Mouse (Mus musculus): Measurements from ENCODE around the gene Snap91. TPM values are rescaled to one million over a fixed set of nuclear protein-coding genes. Genes with fewer than 3 reads are reported as not detected.

Gene Snap91
- total and polyA plus RNA-seq, 2 experiments from 2014 or later, result 151 to 192 TPM

- Histone ChIP-seq H3K4me3 (ENCODE audit: low read length) (no peak overlapping the region), H3K9me3 (ENCODE audit: low read length) (no peaks in the 10 kb centered on the region), H3K36me3 (ENCODE audit: insufficient read depth, low read length) (no peaks in the 10 kb centered on the region), H3K27ac (no peak overlapping the region), H3K27me3 (ENCODE audit: insufficient read depth, low read length) (no peaks in the 10 kb centered on the region), H3K4me2 (ENCODE audit: low read depth, low read length) (no peak overlapping the region), H3K4me1 (ENCODE audit: insufficient read depth, low read length) (no peaks in the 10 kb centered on the region), H3K9ac (replicated peaks; ENCODE audit: low read length) (no peak overlapping the region)
- no peak for TF ChIP-seq CTCF (IDR thresholded peaks at IDR 0.05; ENCODE audit: low read depth)
- 53% methylated on average over 2 of the region's 2 CpGs for WGBS
- DNase-seq (ENCODE audit: low spot score), result no peak
- ATAC-seq, result no peak
These were observed 163.9 kb downstream of the Snap91 start for GRCm38 (mm10) chr9:86716540-86716939.

Other genes with a start within 250 kb of the Snap91 start
- gene Me1, start 184.7 kb downstream of the Snap91 start, total RNA-seq (2014; rRNA removed), result 37.2 and 37.5 TPM in 2 replicates
- gene Me1, start 184.7 kb downstream of the Snap91 start, polyA plus RNA-seq (2015; fragmentation: Nextera tagmentation; extraction: Ambion mirVana), result 75.0 and 76.5 TPM in 2 replicates
- gene Prss35, start 137.0 kb downstream of the Snap91 start, total RNA-seq (2014; rRNA removed), result 5.0 and 8.6 TPM in 2 replicates
- 9.6 and 10.8 TPM in 2 replicates for gene Prss35, start 137.0 kb downstream of the Snap91 start, polyA plus RNA-seq (2015; fragmentation: Nextera tagmentation; extraction: Ambion mirVana)
- 1.8 and 4.2 TPM in 2 replicates for gene Ripply2, start 134.9 kb upstream of the Snap91 start, total RNA-seq (2014; rRNA removed)
- gene Ripply2, start 134.9 kb upstream of the Snap91 start, polyA plus RNA-seq (2015; fragmentation: Nextera tagmentation; extraction: Ambion mirVana), result 15.0 and 16.0 TPM in 2 replicates
- 25.1 and 27.5 TPM in 2 replicates for gene Cyb5r4, start 141.4 kb upstream of the Snap91 start, total RNA-seq (2014; rRNA removed)
- 42.2 and 46.6 TPM in 2 replicates for gene Cyb5r4, start 141.4 kb upstream of the Snap91 start, polyA plus RNA-seq (2015; fragmentation: Nextera tagmentation; extraction: Ambion mirVana)